8 mouse cellular contexts compared by ENCODE assay signal in genomic region chr19:22554421-22554941, GRCm38 (mm10).
DNase-seq lines count a peak whose midpoint lies in the region; ATAC-seq and TF ChIP-seq lines count a peak whose summit lies in the region.

No protein-coding gene starts in this region.

- no peaks in the 10 kb centered on the region for H3K9me3 ChIP-seq in heart, embryonic 10.5 days
- H3K9me3 ChIP-seq in kidney, embryonic 16.5 days (ENCODE audit: low read length) = no peaks in the 10 kb centered on the region
- no peaks in the 10 kb centered on the region for H3K9me3 ChIP-seq in limb, embryonic 12.5 days

- peak; percentile 14 for DNase-seq in brain, embryonic 18.5 days (ENCODE audit: low read depth, low spot score)
- DNase-seq in embryo, embryonic 11.5 days (ENCODE audit: low read depth, low spot score) = peak; percentile 9
- DNase-seq in heart, embryonic 10.5 days (ENCODE audit: low spot score) = no peak
- peak; percentile 75 for DNase-seq in retina, embryonic 14.5 days (ENCODE audit: low spot score)
- no peak for DNase-seq in thymus, adult 2 months

- peak overlapping the region; percentile 23 for H3K4me2 ChIP-seq in kidney, embryonic 16.5 days (replicated peaks; ENCODE audit: low read depth, low read length)
- peak overlapping the region; percentile 18 for H3K4me2 ChIP-seq in limb, embryonic 12.5 days

- peak; percentile 81; the same call in 1 of the 2 replicates for ATAC-seq in kidney, embryonic 16.5 days (ENCODE audit: low FRiP score, low TSS enrichment)
- no peak for ATAC-seq in limb, embryonic 12.5 days (ENCODE audit: insufficient number of reproducible peaks, insufficient read depth, low FRiP score, low TSS enrichment, low read depth)
- ATAC-seq in activated CD4-positive, CD25-positive, alpha-beta regulatory T cell, adult 4 months = no peak

- peaks cover 7% of the 10 kb centered on the region for H3K4me1 ChIP-seq in heart, embryonic 10.5 days
- 0 out of 2 replicates have a peak, but pooled peaks cover 5% of the 10 kb centered on the region for H3K4me1 ChIP-seq in kidney, embryonic 16.5 days (ENCODE audit: insufficient read depth, low read length)
- H3K4me1 ChIP-seq in limb, embryonic 12.5 days (replicated peaks) = peaks cover 7% of the 10 kb centered on the region; the same call in 1 of the 2 replicates
- H3K4me1 ChIP-seq in thymus, adult 2 months (replicated peaks; ENCODE audit: control insufficient read depth, insufficient read depth, low read length) = no peaks in the 10 kb centered on the region

- no peak for TF ChIP-seq CTCF in thymus, adult 2 months (IDR thresholded peaks at IDR 0.05; ENCODE audit: borderline replicate concordance, control insufficient read depth, extremely low read depth, insufficient read depth, low read length, poor library complexity)

- no peaks in the 10 kb centered on the region for H3K36me3 ChIP-seq in heart, embryonic 10.5 days
- H3K36me3 ChIP-seq in kidney, embryonic 16.5 days (ENCODE audit: insufficient read depth, low read length) = no peaks in the 10 kb centered on the region
- no peaks in the 10 kb centered on the region for H3K36me3 ChIP-seq in limb, embryonic 12.5 days
- no peaks in the 10 kb centered on the region for H3K36me3 ChIP-seq in thymus, adult 2 months (ENCODE audit: control insufficient read depth, insufficient read depth, low read length)

- TF ChIP-seq POLR2A in thymus, adult 2 months (IDR thresholded peaks at IDR 0.05; ENCODE audit: control insufficient read depth, extremely low read depth, insufficient read depth, low read length, poor library complexity) = no peak

- H3K27ac ChIP-seq in heart, embryonic 10.5 days = no peak overlapping the region
- H3K27ac ChIP-seq in kidney, embryonic 16.5 days (ENCODE audit: low read length) = peak overlapping the region; percentile 25; the same call in 1 of the 2 replicates
- no peak overlapping the region for H3K27ac ChIP-seq in limb, embryonic 12.5 days
- no peak overlapping the region for H3K27ac ChIP-seq in thymus, adult 2 months (ENCODE audit: control insufficient read depth, insufficient read depth, low read length)

- H3K4me3 ChIP-seq in heart, embryonic 10.5 days = peak overlapping the region; percentile 18; the same call in 1 of the 2 replicates
- H3K4me3 ChIP-seq in kidney, embryonic 16.5 days (ENCODE audit: low read length) = no peak overlapping the region
- H3K4me3 ChIP-seq in limb, embryonic 12.5 days (replicated peaks) = no peak overlapping the region
- no peak overlapping the region for H3K4me3 ChIP-seq in thymus, adult 2 months (ENCODE audit: control insufficient read depth, insufficient read depth, low read length)

- H3K9ac ChIP-seq in kidney, embryonic 16.5 days (replicated peaks; ENCODE audit: low read length) = no peak overlapping the region
- H3K9ac ChIP-seq in limb, embryonic 12.5 days (replicated peaks) = no peak overlapping the region; the same call in 1 of the 2 replicates

- H3K27me3 ChIP-seq in heart, embryonic 10.5 days (ENCODE audit: insufficient read depth, poor library complexity, severe bottlenecking) = no peaks in the 10 kb centered on the region
- H3K27me3 ChIP-seq in kidney, embryonic 16.5 days (ENCODE audit: insufficient read depth, low read length) = no peaks in the 10 kb centered on the region
- H3K27me3 ChIP-seq in limb, embryonic 12.5 days = peaks cover 3% of the 10 kb centered on the region; the same call in 1 of the 2 replicates
- no peaks in the 10 kb centered on the region for H3K27me3 ChIP-seq in thymus, adult 2 months (ENCODE audit: control insufficient read depth, insufficient read depth, low read length)

- WGBS in heart, embryonic 10.5 days = 13% methylated on average over 7 of the region's 7 CpGs
- WGBS in kidney, embryonic 16.5 days = 11% methylated on average over 7 of the region's 7 CpGs
- WGBS in limb, embryonic 12.5 days = 12% methylated on average over 7 of the region's 7 CpGs
- 42% methylated on average over 7 of the region's 7 CpGs for WGBS in thymus, adult 2 months

Comparison
In these comparisons a context has a peak if more than half of its experiments do, and no peak if none do; other contexts are left out.
1. DNase-seq: peak in brain, embryonic 18.5 days (single experiment), embryo, embryonic 11.5 days (single experiment) and retina, embryonic 14.5 days (single experiment); none in heart, embryonic 10.5 days (single experiment) and thymus, adult 2 months (single experiment).